Mouse (Mus musculus) erythroblast, embryonic 14.5 days (primary cell): ENCODE results near the gene Kcnk18. TPM values are rescaled to one million over a fixed set of nuclear protein-coding genes. Genes with fewer than 3 reads are reported as not detected.

Experiments
- H3K27me3 ChIP-seq: 2 replicates; pipeline ENCODE4 v1.6.1; 2012; ENCODE audit warnings: inconsistent platforms; ENCODE audit not compliant: control insufficient read depth
- H3K36me3 ChIP-seq: 2 replicates; pipeline ENCODE4 v1.6.1; 2012; ENCODE audit warnings: mild to moderate bottlenecking, inconsistent platforms; ENCODE audit not compliant: control insufficient read depth
- H3K4me1 ChIP-seq: 2 replicates; pipeline ENCODE4 v1.6.1; 2012; ENCODE audit warnings: inconsistent platforms; ENCODE audit not compliant: control insufficient read depth
- H3K4me3 ChIP-seq: replicated peaks from 2 replicates; pipeline ENCODE3; 2012; ENCODE audit warnings: moderate library complexity, mild to moderate bottlenecking, inconsistent platforms
- H3K9me3 ChIP-seq: 2 replicates; pipeline ENCODE4 v1.6.1; 2012; ENCODE audit warnings: low read length, inconsistent platforms, mixed read lengths; ENCODE audit not compliant: control insufficient read depth
- GATA1 ChIP-seq: IDR thresholded peaks from 2 replicates; pipeline ENCODE4 v1.6.1; 2012; ENCODE audit warnings: low read length, inconsistent platforms, mixed read lengths
- TAL1 ChIP-seq: IDR thresholded peaks from 3 replicates; pipeline ENCODE4 v1.6.1; 2012; ENCODE audit warnings: low read length, inconsistent platforms, mixed read lengths
- polyA plus RNA-seq: library from polyadenylated mRNA; stranded (reverse); fragments of >175 nt; gene quantifications from 2 replicates; pipeline ENCODE4 v1.2.3, GENCODE M21; 2012

Kcnk18 gene
- polyA plus RNA-seq, 1 experiment = not detected

GRCm38 (mm10) chr19:59265907-59266306, 46.9 kb downstream of the Kcnk18 start:
- Histone ChIP-seq H3K27me3 (peaks cover 24% of the 10 kb centered on the region), H3K4me1 (peaks cover 9% of the 10 kb centered on the region), H3K9me3 (no peaks in the 10 kb centered on the region), H3K36me3 (no peaks in the 10 kb centered on the region), H3K4me3 (no peak overlapping the region)
- TF ChIP-seq GATA1 = no peak
- no peak for TF ChIP-seq TAL1

GRCm38 (mm10) chr19:59267417-59267963, 48.5 kb downstream of the Kcnk18 start:
- no peak overlapping the region for H3K4me3 ChIP-seq
- H3K27me3 ChIP-seq = peaks cover 8% of the 10 kb centered on the region
- TF ChIP-seq TAL1 = no peak
- TF ChIP-seq GATA1 = no peak
- no peaks in the 10 kb centered on the region for H3K4me1 ChIP-seq
- H3K9me3 ChIP-seq = no peaks in the 10 kb centered on the region
- no peaks in the 10 kb centered on the region for H3K36me3 ChIP-seq

- TF ChIP-seq GATA1 = no peak
- Histone ChIP-seq H3K4me1 (no peaks in the 10 kb centered on the region), H3K27me3 (no peaks in the 10 kb centered on the region), H3K9me3 (no peaks in the 10 kb centered on the region), H3K4me3 (no peak overlapping the region), H3K36me3 (no peaks in the 10 kb centered on the region)
Observed at GRCm38 (mm10) chr19:59273190-59273589, 54.2 kb downstream of the Kcnk18 start.

- H3K4me1 ChIP-seq = no peaks in the 10 kb centered on the region
- H3K4me3 ChIP-seq = no peak overlapping the region
- TF ChIP-seq GATA1 (no peak), TAL1 (no peak)
- H3K9me3 ChIP-seq = no peaks in the 10 kb centered on the region
- no peaks in the 10 kb centered on the region for H3K36me3 ChIP-seq
- H3K27me3 ChIP-seq = no peaks in the 10 kb centered on the region
Observed at GRCm38 (mm10) chr19:59276354-59276753, 57.3 kb downstream of the Kcnk18 start.

DNA sequence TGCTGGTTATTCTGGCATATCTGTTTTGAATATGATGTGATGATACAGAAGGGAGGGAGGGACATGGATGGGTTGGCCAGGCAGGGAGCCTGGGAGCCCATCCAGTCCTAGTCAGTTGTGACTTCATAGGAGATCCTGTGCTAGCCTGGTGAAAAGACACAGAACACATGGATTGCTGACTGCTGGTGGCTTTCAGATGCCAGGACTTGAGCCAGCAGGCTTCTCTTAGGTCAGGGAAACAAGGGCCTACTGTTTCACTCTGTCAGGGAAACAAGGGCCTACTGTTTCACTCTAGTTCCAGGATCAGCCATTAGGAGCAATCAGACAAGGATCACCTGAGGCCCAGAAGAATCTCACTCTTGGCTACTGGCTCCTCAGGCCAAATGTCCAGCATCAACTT, 61.8 kb downstream of the Kcnk18 start:
- Histone ChIP-seq H3K4me1 (no peaks in the 10 kb centered on the region), H3K9me3 (no peaks in the 10 kb centered on the region), H3K36me3 (no peaks in the 10 kb centered on the region), H3K4me3 (no peak overlapping the region), H3K27me3 (no peaks in the 10 kb centered on the region)
- TF ChIP-seq TAL1 = no peak
- no peak for TF ChIP-seq GATA1

DNA sequence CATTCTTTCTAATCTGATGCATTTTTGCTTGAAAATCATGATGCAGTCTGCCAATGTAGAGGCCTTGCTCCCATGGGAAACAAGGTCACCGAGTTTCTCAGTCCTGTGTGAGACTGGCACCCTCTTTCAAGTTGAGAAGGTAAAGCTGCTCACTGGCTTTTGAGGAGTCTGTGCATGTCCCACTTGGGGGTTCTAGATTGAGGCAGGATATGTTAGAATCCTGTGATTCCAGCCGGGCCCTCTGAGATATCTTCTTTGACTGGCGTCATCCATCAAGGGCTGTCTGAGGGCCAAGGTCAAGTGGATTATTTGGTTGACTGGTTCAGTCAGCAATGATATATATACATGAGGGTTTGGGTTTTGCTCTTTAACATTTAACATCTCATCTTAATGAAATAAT, 63.0 kb downstream of the Kcnk18 start:
- H3K4me3 ChIP-seq = no peak overlapping the region
- H3K36me3 ChIP-seq = peaks cover 3% of the 10 kb centered on the region
- no peaks in the 10 kb centered on the region for H3K4me1 ChIP-seq
- no peaks in the 10 kb centered on the region for H3K27me3 ChIP-seq
- TF ChIP-seq GATA1 = no peak
- TF ChIP-seq TAL1 = no peak
- H3K9me3 ChIP-seq = no peaks in the 10 kb centered on the region

Other genes starting within 250 kb of the Kcnk18 start
- gene Shtn1, start 143.1 kb upstream of the Kcnk18 start, polyA plus RNA-seq = not detected in 2 replicates
- gene Vax1, start 49.2 kb upstream of the Kcnk18 start, polyA plus RNA-seq = not detected in 2 replicates
- gene Slc18a2, start 41.7 kb downstream of the Kcnk18 start, polyA plus RNA-seq = not detected in 2 replicates
- gene Rps12-ps3, start 103.1 kb downstream of the Kcnk18 start, polyA plus RNA-seq = 3.5 and 7.4 TPM in 2 replicates
- 0.28 and 0.36 TPM in 2 replicates for gene Pdzd8, start 126.6 kb downstream of the Kcnk18 start, polyA plus RNA-seq
- not detected in 2 replicates for gene Emx2, start 239.2 kb downstream of the Kcnk18 start, polyA plus RNA-seq